Mouse (Mus musculus) brown adipose tissue, adult 24 weeks (tissue): ENCODE results near the gene Nol4l. TPM values are rescaled to one million over a fixed set of nuclear protein-coding genes. Genes with fewer than 3 reads are reported as not detected.

ENCODE experiments used
- H3K27ac ChIP-seq: fragments of 200-500 bp; replicated peaks from 2 replicates; pipeline ENCODE4 v1.5.1; 2012; ENCODE audit warnings: low read depth, mild to moderate bottlenecking, low read length
- H3K4me1 ChIP-seq: fragments of 200-500 bp; 2 replicates; pipeline ENCODE4 v1.6.1; 2012; ENCODE audit warnings: low read length, mixed read lengths; ENCODE audit not compliant: control insufficient read depth, insufficient read depth, insufficient read length
- H3K4me3 ChIP-seq: fragments of 200-500 bp; 2 replicates; pipeline ENCODE4 v1.5.1; 2012; ENCODE audit warnings: low read depth, mild to moderate bottlenecking, low read length, moderate library complexity; ENCODE audit not compliant: insufficient read depth
- polyA plus RNA-seq: library from polyadenylated mRNA; stranded (reverse); fragments of >200 nt; gene quantifications from 2 replicates; pipeline ENCODE4 v1.2.4, GENCODE M21; 2012; ENCODE audit not compliant: missing spikeins, insufficient read depth, insufficient read length

Nol4l gene
- polyA plus RNA-seq, 1 experiment = 7.1 TPM

GRCm38 (mm10) chr2:153463257-153463656 lies 66.5 kb downstream of the Nol4l start:
- Histone ChIP-seq H3K4me1 (peaks cover 8% of the 10 kb centered on the region), H3K4me3 (no peak overlapping the region), H3K27ac (no peak overlapping the region)

- H3K4me3 ChIP-seq = no peak overlapping the region
- peaks cover 18% of the 10 kb centered on the region for H3K4me1 ChIP-seq
- peak overlapping the region; percentile 70 for H3K27ac ChIP-seq
These were observed 71.7 kb downstream of the Nol4l start for GRCm38 (mm10) chr2:153458022-153458441.

GRCm38 (mm10) chr2:153457467-153457866 lies 72.3 kb downstream of the Nol4l start:
- Histone ChIP-seq H3K4me1 (peaks cover 18% of the 10 kb centered on the region), H3K27ac (peak overlapping the region; percentile 63), H3K4me3 (no peak overlapping the region)

GRCm38 (mm10) chr2:153454841-153455506 lies 74.8 kb downstream of the Nol4l start:
- no peak overlapping the region for H3K4me3 ChIP-seq
- H3K27ac ChIP-seq = no peak overlapping the region
- H3K4me1 ChIP-seq = peaks cover 18% of the 10 kb centered on the region

GRCm38 (mm10) chr2:153453961-153454759 lies 75.6 kb downstream of the Nol4l start:
- no peak overlapping the region for H3K27ac ChIP-seq
- H3K4me1 ChIP-seq = peaks cover 18% of the 10 kb centered on the region
- H3K4me3 ChIP-seq = no peak overlapping the region

GRCm38 (mm10) chr2:153448519-153448918 lies 81.3 kb downstream of the Nol4l start:
- Histone ChIP-seq H3K4me3 (no peak overlapping the region), H3K4me1 (0 out of 2 replicates have a peak, but pooled peaks cover 2% of the 10 kb centered on the region), H3K27ac (no peak overlapping the region)

- Histone ChIP-seq H3K4me1 (0 out of 2 replicates have a peak, but pooled peaks cover 3% of the 10 kb centered on the region), H3K4me3 (no peak overlapping the region), H3K27ac (no peak overlapping the region)
These were observed 82.1 kb downstream of the Nol4l start for GRCm38 (mm10) chr2:153447719-153448118.

GRCm38 (mm10) chr2:153446476-153446875 lies 83.3 kb downstream of the Nol4l start:
- Histone ChIP-seq H3K4me1 (0 out of 2 replicates have a peak, but pooled peaks cover 6% of the 10 kb centered on the region), H3K4me3 (no peak overlapping the region), H3K27ac (no peak overlapping the region)

GRCm38 (mm10) chr2:153446017-153446408 lies 83.8 kb downstream of the Nol4l start:
- H3K27ac ChIP-seq = no peak overlapping the region

GRCm38 (mm10) chr2:153445137-153446016 lies 84.4 kb downstream of the Nol4l start:
- Histone ChIP-seq H3K4me1 (peaks cover 10% of the 10 kb centered on the region; the same call in 1 of the 2 replicates), H3K27ac (peak overlapping the region; percentile 3; the same call in 1 of the 2 replicates), H3K4me3 (peak overlapping the region; percentile 61)

More at GRCm38 (mm10) chr2:153446017-153446408, 83.8 kb downstream of the Nol4l start:
- H3K4me1 ChIP-seq = peaks cover 10% of the 10 kb centered on the region; the same call in 1 of the 2 replicates
- peak overlapping the region; percentile 61 for H3K4me3 ChIP-seq

GRCm38 (mm10) chr2:153444254-153445136 lies 85.3 kb downstream of the Nol4l start:
- peaks cover 10% of the 10 kb centered on the region; the same call in 1 of the 2 replicates for H3K4me1 ChIP-seq
- peak overlapping the region; percentile 93 for H3K4me3 ChIP-seq
- H3K27ac ChIP-seq = peak overlapping the region; percentile 3

GRCm38 (mm10) chr2:153443434-153444240 lies 86.1 kb downstream of the Nol4l start:
- Histone ChIP-seq H3K4me1 (peaks cover 13% of the 10 kb centered on the region; the same call in 1 of the 2 replicates), H3K4me3 (peak overlapping the region; percentile 93), H3K27ac (peak overlapping the region; percentile 28; the same call in 1 of the 2 replicates)

- H3K4me3 ChIP-seq = peak overlapping the region; percentile 24
- peaks cover 17% of the 10 kb centered on the region; the same call in 1 of the 2 replicates for H3K4me1 ChIP-seq
- no peak overlapping the region; the same call in 1 of the 2 replicates for H3K27ac ChIP-seq
These were observed 87.1 kb downstream of the Nol4l start for GRCm38 (mm10) chr2:153442720-153443119.
